Mouse (Mus musculus): ENCODE measurements around the gene Acss2.

DNA sequence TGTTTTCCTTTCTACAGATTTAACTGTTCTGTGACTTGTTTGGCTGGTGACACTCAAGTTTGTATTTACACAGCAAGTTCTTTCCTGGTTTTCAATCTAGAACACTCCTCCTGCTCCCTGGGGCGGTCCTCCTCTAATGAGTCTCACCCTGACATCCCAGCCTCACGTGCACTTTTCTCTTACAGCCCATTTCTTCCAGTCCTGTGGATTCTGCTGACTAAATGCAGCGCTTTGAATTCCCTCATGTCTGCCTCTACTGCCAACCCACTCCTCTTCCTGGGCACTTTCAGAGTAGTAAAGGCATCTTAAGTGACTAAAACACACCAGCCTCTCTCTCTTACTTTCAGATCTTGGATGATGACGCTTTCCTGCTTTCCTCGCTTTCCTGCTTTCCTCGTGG lies 73.9 kb downstream of the Acss2 start:
- no peak for TF ChIP-seq EP300 (IDR thresholded peaks at IDR 0.05; ENCODE audit: low read depth)
- TF ChIP-seq CTCF (IDR thresholded peaks at IDR 0.05; ENCODE audit: low read depth), result no peak

Data from heart, postnatal 0 days (tissue).